Mouse (Mus musculus) liver, embryonic 11.5 days (tissue): ENCODE measurements around the gene Dcaf1. TPM values are rescaled to one million over a fixed set of nuclear protein-coding genes. Genes with fewer than 3 reads are reported as not detected.

Experiments used
- ATAC-seq: fragments of 200-750 bp; cut with Nextera tagmentation; replicated peaks from 2 replicates; pipeline ENCODE4 v1.8.0; 2017; ENCODE audit warnings: moderate number of reproducible peaks, mild to moderate bottlenecking, moderate TSS enrichment, moderate library complexity; ENCODE audit not compliant: low FRiP score
- DNase-seq: peaks from one replicate; pipeline ENCODE4 v3.0.0-alpha.2; 2017; ENCODE audit warnings: low spot score
- H3K27ac ChIP-seq: fragments of 300-500 bp; sonication (generic); 2 replicates; pipeline ENCODE4 v1.5.1; 2014; ENCODE audit warnings: mild to moderate bottlenecking, low read depth, low read length, control low read depth
- H3K27me3 ChIP-seq: fragments of 300-500 bp; sonication (generic); replicated peaks from 2 replicates; pipeline ENCODE4 v1.6.1; 2014; ENCODE audit warnings: low read length, mixed read lengths; ENCODE audit not compliant: control insufficient read depth, insufficient read depth
- H3K36me3 ChIP-seq: fragments of 300-500 bp; sonication (generic); 2 replicates; pipeline ENCODE4 v1.6.1; 2014; ENCODE audit warnings: mild to moderate bottlenecking, low read length, moderate library complexity, mixed read lengths; ENCODE audit not compliant: control insufficient read depth, insufficient read depth
- H3K4me1 ChIP-seq: fragments of 300-500 bp; sonication (generic); replicated peaks from 2 replicates; pipeline ENCODE4 v1.6.1; 2014; ENCODE audit warnings: low read length, mixed read lengths; ENCODE audit not compliant: control insufficient read depth, insufficient read depth
- H3K4me2 ChIP-seq: fragments of 300-500 bp; sonication (generic); 2 replicates; pipeline ENCODE4 v1.6.1; 2014; ENCODE audit warnings: mild to moderate bottlenecking, control low read depth, moderate library complexity
- H3K4me3 ChIP-seq: fragments of 300-500 bp; sonication (generic); 2 replicates; pipeline ENCODE4 v1.5.1; 2014; ENCODE audit warnings: low read depth, low read length, control low read depth
- H3K9ac ChIP-seq: fragments of 300-500 bp; sonication (generic); 2 replicates; pipeline ENCODE4 v1.6.1; 2014; ENCODE audit warnings: low read depth, low read length, control low read depth
- H3K9me3 ChIP-seq: fragments of 300-500 bp; sonication (generic); 2 replicates; pipeline ENCODE4 v1.6.1; 2016; ENCODE audit warnings: low read length, inconsistent platforms, mixed read lengths; ENCODE audit not compliant: control insufficient read depth
- whole genome bisulfite sequencing: fragments of 180-500 bp; shearing (Covaris S2); extraction: QIAGEN DNeasy Blood & Tissue Kit; methylation state at CpG from one replicate; pipeline ENCODE4 v1.1.7; 2014; 5-methylcytosine and 5-hydroxymethylcytosine counted together
- polyA plus RNA-seq: library from polyadenylated mRNA; unstranded; fragments of >200 nt; fragmentation: Nextera tagmentation; extraction: Ambion mirVana; gene quantifications from 2 replicates; pipeline ENCODE4 v1.2.1, GENCODE M21; 2014

Dcaf1 gene
- polyA plus RNA-seq, 1 experiment from 2014 or later: 35.5 TPM

DNA sequence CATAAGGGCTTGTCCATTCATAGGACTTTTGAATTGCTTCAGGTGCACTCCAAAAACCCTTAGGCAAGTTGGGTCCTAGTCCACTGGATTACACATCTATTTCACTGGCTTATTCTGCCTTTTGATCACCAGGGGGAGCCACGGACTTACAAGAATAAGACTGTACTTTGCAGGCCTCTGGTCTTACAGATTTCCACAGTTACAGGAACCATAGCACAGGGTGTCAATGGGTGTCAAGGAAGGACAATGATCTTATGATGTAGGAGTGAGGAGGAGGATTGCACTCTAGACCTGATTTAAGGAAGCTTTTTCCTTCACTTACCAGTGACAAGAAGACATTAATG lies 82.1 kb downstream of the Dcaf1 start:
- H3K27ac ChIP-seq: no peak overlapping the region
- no peaks in the 10 kb centered on the region for H3K36me3 ChIP-seq
- WGBS: 5% methylated on average over 1 of the region's 1 CpGs
- H3K27me3 ChIP-seq: no peaks in the 10 kb centered on the region
- H3K9ac ChIP-seq: no peak overlapping the region
- no peak overlapping the region for H3K4me2 ChIP-seq
- H3K9me3 ChIP-seq: no peaks in the 10 kb centered on the region
- DNase-seq: no peak
- H3K4me3 ChIP-seq: no peak overlapping the region
- no peak for ATAC-seq
- no peaks in the 10 kb centered on the region for H3K4me1 ChIP-seq

DNA sequence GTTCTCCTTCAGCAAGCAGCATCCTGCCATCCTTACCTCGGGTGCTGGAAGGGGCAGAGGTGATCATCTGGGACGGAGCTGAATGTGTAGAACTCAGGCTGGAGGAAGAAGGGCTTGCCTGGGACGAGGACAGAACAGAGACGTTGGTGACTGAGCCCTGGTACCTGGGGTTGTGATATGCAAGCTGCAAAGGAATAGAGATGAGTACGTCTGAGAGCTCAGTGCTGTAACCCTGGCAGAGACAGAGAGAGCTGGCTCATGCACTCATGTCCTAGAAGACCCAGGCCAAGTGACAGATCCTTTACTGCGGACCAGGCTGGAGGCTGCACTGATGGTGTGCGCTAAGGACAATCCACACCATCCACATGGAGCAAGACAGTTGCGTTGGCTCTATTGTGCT lies 84.9 kb downstream of the Dcaf1 start:
- DNase-seq (no peak), ATAC-seq (no peak)
- Histone ChIP-seq H3K9ac (no peak overlapping the region), H3K36me3 (no peaks in the 10 kb centered on the region), H3K27me3 (no peaks in the 10 kb centered on the region), H3K4me2 (no peak overlapping the region), H3K4me1 (no peaks in the 10 kb centered on the region), H3K27ac (no peak overlapping the region), H3K4me3 (no peak overlapping the region), H3K9me3 (no peaks in the 10 kb centered on the region)
- 80% methylated on average over 8 of the region's 8 CpGs for WGBS

- 73% methylated on average over 3 of the region's 3 CpGs for WGBS
- DNase-seq: no peak
- H3K27ac ChIP-seq: no peak overlapping the region
- H3K27me3 ChIP-seq: no peaks in the 10 kb centered on the region
- no peak overlapping the region for H3K4me2 ChIP-seq
- H3K9ac ChIP-seq: no peak overlapping the region
- no peak overlapping the region for H3K4me3 ChIP-seq
- no peaks in the 10 kb centered on the region for H3K9me3 ChIP-seq
- ATAC-seq: no peak
- no peaks in the 10 kb centered on the region for H3K4me1 ChIP-seq
- H3K36me3 ChIP-seq: no peaks in the 10 kb centered on the region
Observed at GRCm38 (mm10) chr9:106908174-106908573, 86.5 kb downstream of the Dcaf1 start.

DNA sequence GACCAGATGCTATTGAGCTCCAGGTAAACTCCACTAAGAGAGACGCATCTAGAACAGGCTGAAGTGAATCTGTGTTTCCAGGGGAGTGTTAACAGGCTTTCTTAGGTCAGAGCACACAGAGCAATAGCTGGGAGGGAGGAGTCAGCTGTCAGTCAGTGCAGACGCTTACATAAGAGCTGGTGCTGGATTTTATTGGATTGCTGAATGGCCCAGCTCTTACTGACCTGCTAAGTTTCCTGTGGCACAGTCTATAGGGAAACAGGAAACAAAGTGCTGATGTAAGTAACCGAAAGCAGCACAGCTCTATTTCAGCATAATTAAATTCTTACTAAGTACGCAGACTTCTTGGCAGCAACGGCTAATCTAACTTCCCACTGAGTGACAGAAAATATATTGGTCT lies 87.0 kb downstream of the Dcaf1 start:
- ATAC-seq (no peak), DNase-seq (no peak)
- H3K4me2 ChIP-seq: no peak overlapping the region
- no peaks in the 10 kb centered on the region for H3K36me3 ChIP-seq
- H3K4me1 ChIP-seq: no peaks in the 10 kb centered on the region
- 49% methylated on average over 5 of the region's 5 CpGs for WGBS
- H3K4me3 ChIP-seq: no peak overlapping the region
- H3K9ac ChIP-seq: no peak overlapping the region
- no peaks in the 10 kb centered on the region for H3K27me3 ChIP-seq
- no peaks in the 10 kb centered on the region for H3K9me3 ChIP-seq
- no peak overlapping the region for H3K27ac ChIP-seq

GRCm38 (mm10) chr9:106911624-106912023 lies 90.0 kb downstream of the Dcaf1 start:
- ATAC-seq (no peak), DNase-seq (no peak)
- Histone ChIP-seq H3K27me3 (no peaks in the 10 kb centered on the region), H3K4me1 (no peaks in the 10 kb centered on the region), H3K27ac (no peak overlapping the region), H3K4me3 (no peak overlapping the region), H3K9ac (no peak overlapping the region), H3K4me2 (no peak overlapping the region), H3K36me3 (no peaks in the 10 kb centered on the region), H3K9me3 (no peaks in the 10 kb centered on the region)
- WGBS: 59% methylated on average over 1 of the region's 1 CpGs

DNA sequence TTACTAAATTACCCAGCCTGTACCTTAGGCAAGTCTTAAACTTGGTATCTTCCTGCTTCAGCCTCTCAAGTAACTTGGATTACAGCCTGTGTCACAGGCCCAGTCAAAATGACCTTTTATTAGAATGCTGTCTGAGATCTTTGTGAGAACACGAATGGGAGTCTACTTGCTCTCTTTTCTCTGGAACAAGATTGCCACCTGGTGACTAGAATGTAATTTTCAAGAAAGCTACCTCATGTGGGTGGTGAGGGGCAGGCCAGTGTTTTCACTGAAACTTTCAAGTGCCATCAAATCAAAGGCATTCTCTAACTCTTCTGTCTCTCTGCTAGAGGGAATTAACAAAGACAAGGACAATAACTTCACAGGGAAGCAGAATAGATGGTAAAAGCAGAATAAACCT lies 92.1 kb downstream of the Dcaf1 start:
- no peak for ATAC-seq
- no peaks in the 10 kb centered on the region for H3K4me1 ChIP-seq
- no peak overlapping the region for H3K9ac ChIP-seq
- H3K36me3 ChIP-seq: no peaks in the 10 kb centered on the region
- H3K27ac ChIP-seq: no peak overlapping the region
- WGBS: 9% methylated on average over 1 of the region's 1 CpGs
- no peak overlapping the region for H3K4me2 ChIP-seq
- no peak overlapping the region for H3K4me3 ChIP-seq
- DNase-seq: no peak
- H3K27me3 ChIP-seq: no peaks in the 10 kb centered on the region
- no peaks in the 10 kb centered on the region for H3K9me3 ChIP-seq

DNA sequence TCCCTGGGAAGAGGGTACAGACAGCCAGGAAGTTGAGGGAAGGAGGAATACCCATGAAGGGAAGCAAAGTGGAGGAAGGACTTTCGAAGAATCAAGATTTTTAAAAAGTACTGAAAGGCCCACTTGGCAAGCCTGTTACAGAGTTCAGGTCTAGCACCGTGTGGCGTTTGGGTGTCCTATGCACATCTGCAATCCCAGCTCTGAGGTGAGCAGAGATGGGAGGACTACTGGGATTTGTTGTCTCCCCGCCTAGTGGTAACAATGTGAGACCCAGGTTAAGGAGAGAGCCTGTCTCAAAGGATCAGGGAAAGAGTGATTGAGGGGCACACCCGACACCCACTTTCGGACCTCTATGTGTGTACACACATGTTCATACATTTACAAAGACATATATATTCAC lies 93.2 kb downstream of the Dcaf1 start:
- no peak overlapping the region for H3K27ac ChIP-seq
- no peak overlapping the region for H3K4me3 ChIP-seq
- H3K9me3 ChIP-seq: no peaks in the 10 kb centered on the region
- no peaks in the 10 kb centered on the region for H3K4me1 ChIP-seq
- no peak overlapping the region for H3K4me2 ChIP-seq
- ATAC-seq (no peak), DNase-seq (no peak)
- WGBS: 82% methylated on average over 6 of the region's 6 CpGs
- H3K36me3 ChIP-seq: no peaks in the 10 kb centered on the region
- no peaks in the 10 kb centered on the region for H3K27me3 ChIP-seq
- H3K9ac ChIP-seq: no peak overlapping the region

Other genes starting within 250 kb of the Dcaf1 start
- not detected in 2 replicates for gene Iqcf6, start 195.3 kb upstream of the Dcaf1 start, polyA plus RNA-seq
- gene Grm2, start 165.8 kb upstream of the Dcaf1 start, polyA plus RNA-seq: not detected in 2 replicates
- 29.3 and 33.1 TPM in 2 replicates for gene Tex264, start 135.9 kb upstream of the Dcaf1 start, polyA plus RNA-seq
- gene Rad54l2, start 32.7 kb upstream of the Dcaf1 start, polyA plus RNA-seq: 4.0 and 4.5 TPM in 2 replicates
- gene Rbm15b, start 65.6 kb downstream of the Dcaf1 start, polyA plus RNA-seq: 10.9 and 11.4 TPM in 2 replicates
- gene Manf, start 70.1 kb downstream of the Dcaf1 start, polyA plus RNA-seq: 352 TPM in 2 replicates